Mouse (Mus musculus): ENCODE data around the gene Neu1.
"Not testable (repeated sequence)": the region's sequence is repeated elsewhere in the genome, so short reads cannot be mapped to it uniquely, and the experiment has no call there.

Neu1 gene

GRCm38 (mm10) chr17:34947606-34948005 is 16.6 kb downstream of the Neu1 start:
- DNase-seq (ENCODE audit: low spot score in 2 of 2), result no peak

- not testable (repeated sequence) for DNase-seq (ENCODE audit: low spot score in 2 of 2)
These were observed 17.9 kb downstream of the Neu1 start for GRCm38 (mm10) chr17:34948721-34949552.

DNA sequence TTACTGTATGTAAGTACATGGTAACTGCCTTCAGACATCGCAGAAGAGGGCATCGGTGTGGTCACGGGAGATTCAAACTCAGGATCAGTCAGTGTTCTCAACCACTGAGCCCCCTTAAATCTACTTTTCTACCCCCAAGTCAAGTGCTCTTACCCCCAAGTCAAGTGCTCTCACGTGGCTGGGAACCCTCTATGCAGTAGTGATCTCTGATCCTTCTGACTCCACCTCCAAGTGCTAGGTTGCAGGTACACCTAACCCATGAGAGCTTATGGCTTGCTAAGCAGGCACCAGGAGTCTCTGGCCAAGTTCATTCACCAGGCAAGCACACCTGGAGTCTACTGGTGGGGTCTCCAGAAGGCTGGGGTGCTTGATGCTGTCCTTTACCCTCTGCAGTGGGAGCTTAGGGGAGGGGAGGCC is 18.5 kb downstream of the Neu1 start:
- DNase-seq (ENCODE audit: low spot score in 2 of 2), result no peak

DNA sequence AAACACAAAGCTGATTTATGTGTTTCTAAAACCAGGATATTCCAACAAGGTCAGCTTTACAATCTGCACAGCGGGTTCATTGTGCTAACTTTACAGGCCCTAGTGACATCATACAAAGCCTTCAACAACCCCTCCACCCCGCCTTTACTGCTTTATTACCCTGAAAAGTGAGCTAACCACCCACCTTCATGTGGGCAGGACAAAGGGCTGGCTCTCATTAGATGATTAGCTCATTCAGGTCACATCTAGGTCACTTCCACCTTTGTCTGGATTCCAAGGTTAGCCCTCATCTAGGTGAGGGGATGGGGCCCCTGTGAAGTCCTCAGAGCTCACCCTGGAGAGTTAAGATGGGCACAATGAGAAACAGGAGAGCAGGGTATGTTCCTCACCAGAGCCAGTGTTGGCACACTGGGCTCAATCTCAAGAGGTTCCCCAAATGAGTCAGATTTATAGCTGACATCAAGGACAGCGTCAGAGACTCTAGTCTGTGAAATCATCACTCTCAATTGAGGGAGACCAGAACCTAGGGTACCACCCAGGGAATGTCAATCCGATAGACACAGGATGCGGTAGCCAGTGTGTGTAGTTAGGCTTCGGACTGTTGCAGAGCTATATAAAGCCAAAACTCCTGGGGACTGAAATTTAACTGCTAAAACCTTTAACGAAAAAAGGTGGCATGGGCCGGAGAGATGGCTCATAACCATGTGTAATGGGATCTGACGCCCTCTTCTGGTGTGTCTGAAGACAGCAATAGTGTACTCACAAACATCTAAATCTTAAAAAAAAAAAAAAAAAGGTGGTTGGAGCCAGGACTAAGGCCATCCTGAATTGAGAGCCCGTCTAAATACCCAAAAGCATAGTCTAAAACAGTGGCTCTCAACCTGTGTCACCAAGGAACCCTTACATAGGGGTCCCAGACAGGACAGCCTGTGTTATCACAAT is 19.7 kb downstream of the Neu1 start:
- no peak for DNase-seq (ENCODE audit: low spot score in 2 of 2)

GRCm38 (mm10) chr17:34951636-34952377 is 20.8 kb downstream of the Neu1 start:
- DNase-seq (ENCODE audit: low spot score in 2 of 2), result peak in 1 of 2 experiments; percentile 69

- peak in 1 of 2 experiments; percentile 80 for DNase-seq (ENCODE audit: low spot score in 2 of 2)
These were observed 21.5 kb downstream of the Neu1 start for GRCm38 (mm10) chr17:34952378-34953040.

GRCm38 (mm10) chr17:34953258-34953657 is 22.2 kb downstream of the Neu1 start:
- no peak for DNase-seq (ENCODE audit: low spot score in 2 of 2)

GRCm38 (mm10) chr17:34953904-34954303 is 22.9 kb downstream of the Neu1 start:
- DNase-seq (ENCODE audit: low spot score in 2 of 2), result no peak

DNA sequence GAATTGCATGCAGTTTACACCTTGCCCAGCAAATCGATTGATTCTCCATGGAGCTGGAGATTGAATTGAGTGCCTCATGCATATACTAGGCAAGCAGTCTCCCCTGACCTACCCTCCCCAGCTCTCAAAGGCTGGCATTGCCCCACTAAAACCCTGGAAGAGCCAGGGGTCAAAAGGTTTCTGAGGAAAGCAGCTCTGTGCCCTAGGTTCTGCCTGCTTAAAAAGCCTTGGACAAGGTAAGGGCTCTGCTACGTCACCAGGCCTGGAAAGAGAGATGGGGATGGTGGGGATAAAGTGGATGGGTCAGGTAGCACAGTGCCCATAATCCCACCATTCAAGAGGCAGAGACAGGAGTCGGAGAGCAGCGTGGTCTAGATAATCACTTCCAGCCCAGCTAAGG is 23.8 kb downstream of the Neu1 start:
- no peak for DNase-seq (ENCODE audit: low spot score in 2 of 2)

DNA sequence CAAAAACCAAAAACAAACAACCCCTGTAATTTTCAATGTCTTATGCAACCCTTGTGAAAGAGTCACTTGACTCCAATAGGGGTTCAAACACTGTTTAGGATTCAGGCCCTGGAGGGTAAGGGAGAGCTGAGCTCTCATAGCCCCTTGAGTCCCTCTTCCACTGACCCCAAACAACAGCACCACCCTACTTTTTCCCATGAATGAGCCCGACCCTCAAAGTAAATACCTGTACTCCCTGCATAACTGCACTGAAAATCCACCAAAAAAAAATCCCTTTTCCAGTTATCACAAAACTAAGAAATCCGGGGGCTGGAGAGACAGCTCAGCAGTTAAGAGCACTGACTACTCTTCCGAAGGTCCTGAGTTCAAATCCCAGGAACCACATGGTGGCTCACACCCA is 24.8 kb downstream of the Neu1 start:
- no peak for DNase-seq (ENCODE audit: low spot score in 2 of 2)

DNA sequence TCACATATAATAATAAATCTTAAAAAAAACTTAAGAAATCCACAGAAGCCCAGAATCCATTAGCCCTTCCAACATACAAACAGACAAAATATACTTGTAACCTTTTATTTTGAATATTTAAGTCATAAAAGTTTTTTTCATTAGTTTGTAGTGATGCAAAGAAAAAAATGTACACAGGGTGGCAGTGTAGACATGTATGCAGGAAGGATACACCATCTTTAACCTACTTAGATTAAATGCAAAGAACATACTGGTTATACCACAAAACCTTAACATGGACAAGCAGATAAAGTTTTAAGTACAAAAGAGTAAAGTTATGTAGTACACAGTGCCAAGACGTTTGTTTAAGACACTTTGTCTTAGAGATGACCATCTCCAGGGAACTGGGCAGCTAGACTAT is 25.3 kb downstream of the Neu1 start:
- no peak for DNase-seq (ENCODE audit: low spot score in 2 of 2)

GRCm38 (mm10) chr17:34957291-34957690 is 26.2 kb downstream of the Neu1 start:
- not testable (repeated sequence) for DNase-seq (ENCODE audit: low spot score in 2 of 2)

DNA sequence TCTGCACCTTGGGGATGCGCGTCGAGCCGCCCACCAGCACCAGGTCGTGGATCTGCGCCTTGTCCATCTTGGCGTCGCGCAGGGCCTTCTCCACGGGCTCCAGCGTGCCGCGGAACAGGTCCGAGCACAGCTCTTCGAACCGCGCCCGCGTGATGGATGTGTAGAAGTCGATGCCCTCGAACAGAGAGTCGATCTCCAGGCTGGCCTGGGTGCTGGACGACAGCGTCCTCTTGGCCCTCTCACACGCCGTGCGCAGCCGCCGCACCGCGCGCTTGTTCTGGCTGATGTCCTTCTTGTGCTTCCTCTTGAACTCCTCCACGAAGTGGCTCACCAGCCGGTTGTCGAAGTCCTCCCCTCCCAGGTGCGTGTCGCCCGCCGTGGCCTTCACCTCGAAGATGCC is 26.9 kb downstream of the Neu1 start:
- not testable (repeated sequence) for DNase-seq (ENCODE audit: low spot score in 2 of 2)

- not testable (repeated sequence) for DNase-seq (ENCODE audit: low spot score in 2 of 2)
These were observed 27.7 kb downstream of the Neu1 start for GRCm38 (mm10) chr17:34958734-34959129.

GRCm38 (mm10) chr17:34959130-34959778 is 28.2 kb downstream of the Neu1 start, which contains the start of gene Hspa1b:
TSS of gene Hspa1b (minus strand) at chr17:34959238.
- DNase-seq (ENCODE audit: low spot score in 2 of 2), result peak; percentile 60 to 72

GRCm38 (mm10) chr17:34959881-34960515 is 28.9 kb downstream of the Neu1 start:
- DNase-seq (ENCODE audit: low spot score in 2 of 2), result no peak

GRCm38 (mm10) chr17:34960702-34961493 is 29.8 kb downstream of the Neu1 start:
- no peak for DNase-seq (ENCODE audit: low spot score in 2 of 2)

- no peak for DNase-seq (ENCODE audit: low spot score in 2 of 2)
These were observed 31.1 kb downstream of the Neu1 start for GRCm38 (mm10) chr17:34962125-34962524.

DNA sequence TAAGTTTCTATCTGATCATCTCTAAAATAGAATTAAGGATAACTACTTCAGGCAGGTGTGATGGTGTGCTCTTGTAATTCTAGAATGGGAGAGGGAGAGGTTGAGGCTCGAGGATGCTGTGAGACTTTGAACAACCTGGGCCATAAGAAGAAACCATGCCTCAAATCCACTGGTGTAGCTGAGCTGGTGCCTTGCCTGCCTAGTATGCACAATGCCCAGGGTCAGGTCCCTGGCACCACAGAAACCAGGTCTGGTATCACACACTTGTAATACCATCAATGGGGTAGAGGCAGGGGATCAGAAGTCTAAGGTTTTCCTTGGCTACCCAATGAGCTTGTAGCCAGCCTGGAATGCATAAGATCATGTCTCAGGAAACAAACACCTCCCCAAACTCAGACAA is 31.8 kb downstream of the Neu1 start:
- no peak for DNase-seq (ENCODE audit: low spot score in 2 of 2)
